ENCODE assay signal across 9 mouse cellular contexts in genomic region chr2:131820088-131820675, GRCm38 (mm10). TPM values are rescaled to one million over a fixed set of nuclear protein-coding genes. Genes with fewer than 3 reads are reported as not detected.
DNase-seq lines count a peak whose midpoint lies in the region; ATAC-seq and TF ChIP-seq lines count a peak whose summit lies in the region.
"Had no signal": no experiment of that assay in that cellular context is flagged by ENCODE, and none has a peak within 500 bp of the region (broad histone marks: within the 10 kb centered on the region; RNA-seq: fewer than 3 reads in every experiment).

No protein-coding gene starts in this region.

- H3K36me3 ChIP-seq in embryonic facial prominence, embryonic 12.5 days = no peaks in the 10 kb centered on the region
- H3K36me3 ChIP-seq in limb, embryonic 14.5 days (ENCODE audit: control insufficient read depth, insufficient read depth, low read length) = no peaks in the 10 kb centered on the region
- H3K36me3 ChIP-seq in midbrain, postnatal 0 days (ENCODE audit: insufficient read depth, low read length) = no peaks in the 10 kb centered on the region

- no peak for ATAC-seq in embryonic facial prominence, embryonic 12.5 days (ENCODE audit: insufficient number of reproducible peaks, insufficient read depth, low FRiP score, low TSS enrichment)
- peak; percentile 67; the same call in 1 of the 2 replicates for ATAC-seq in limb, embryonic 14.5 days (ENCODE audit: low FRiP score, low read depth)
- ATAC-seq in midbrain, postnatal 0 days (ENCODE audit: low FRiP score) = peak; percentile 50; the same call in 1 of the 2 replicates

- no peak overlapping the region for H3K27ac ChIP-seq in embryonic facial prominence, embryonic 12.5 days
- no peak overlapping the region for H3K27ac ChIP-seq in limb, embryonic 14.5 days (replicated peaks; ENCODE audit: low read depth, low read length)
- no peak overlapping the region for H3K27ac ChIP-seq in midbrain, postnatal 0 days (ENCODE audit: low read depth, low read length)

- no peak overlapping the region for H3K4me3 ChIP-seq in embryonic facial prominence, embryonic 12.5 days
- H3K4me3 ChIP-seq in limb, embryonic 14.5 days (replicated peaks; ENCODE audit: low read length) = peak overlapping the region; percentile 13; the same call in 1 of the 2 replicates
- no peak overlapping the region for H3K4me3 ChIP-seq in midbrain, postnatal 0 days (ENCODE audit: low read depth, low read length)

- no peak for TF ChIP-seq POLR2A in limb, embryonic 14.5 days (IDR thresholded peaks at IDR 0.05; ENCODE audit: borderline replicate concordance, extremely low read depth, insufficient read depth, insufficient read length)

- H3K27me3 ChIP-seq in embryonic facial prominence, embryonic 12.5 days = no peaks in the 10 kb centered on the region
- H3K27me3 ChIP-seq in limb, embryonic 14.5 days (ENCODE audit: control insufficient read depth, insufficient read depth, low read length) = no peaks in the 10 kb centered on the region
- no peaks in the 10 kb centered on the region for H3K27me3 ChIP-seq in midbrain, postnatal 0 days (ENCODE audit: insufficient read depth, low read length)

- peak; percentile 85 for DNase-seq in gastrocnemius, adult 18-20 months (ENCODE audit: low spot score)
- DNase-seq in gastrocnemius, postnatal 25 days = no peak
- DNase-seq in heart, adult 9 months (ENCODE audit: low spot score in 2 of 2) = peak; percentile 30 to 78
- DNase-seq in kidney, adult 9 months = peak; percentile 86
- DNase-seq in limb, embryonic 14.5 days (ENCODE audit: low spot score) = peak; percentile 83
- peak; percentile 81 for DNase-seq in midbrain, postnatal 0 days (ENCODE audit: low spot score)
- peak; percentile 74 to 85 for DNase-seq in spleen, postnatal 14 days (ENCODE audit: low spot score in 2 of 2)

- peak; percentile 98 for TF ChIP-seq CTCF in midbrain, postnatal 0 days (IDR thresholded peaks at IDR 0.05)

- H3K4me1 ChIP-seq in embryonic facial prominence, embryonic 12.5 days = no peaks in the 10 kb centered on the region
- no peaks in the 10 kb centered on the region for H3K4me1 ChIP-seq in limb, embryonic 14.5 days (ENCODE audit: control insufficient read depth, insufficient read depth, low read length)
- H3K4me1 ChIP-seq in midbrain, postnatal 0 days (ENCODE audit: insufficient read depth, low read length) = no peaks in the 10 kb centered on the region; the same call in 1 of the 2 replicates

- H3K9me3 ChIP-seq in embryonic facial prominence, embryonic 12.5 days = no peaks in the 10 kb centered on the region
- H3K9me3 ChIP-seq in limb, embryonic 14.5 days (ENCODE audit: control insufficient read depth, low read length) = no peaks in the 10 kb centered on the region
- H3K9me3 ChIP-seq in midbrain, postnatal 0 days (ENCODE audit: low read length) = no peaks in the 10 kb centered on the region

- 24% methylated on average over 14 of the region's 14 CpGs for WGBS in embryonic facial prominence, embryonic 12.5 days
- 21% methylated on average over 14 of the region's 14 CpGs for WGBS in limb, embryonic 14.5 days
- WGBS in midbrain, postnatal 0 days = 22% methylated on average over 14 of the region's 14 CpGs

- H3K4me2 ChIP-seq in embryonic facial prominence, embryonic 12.5 days (replicated peaks) = peak overlapping the region; percentile 34
- H3K4me2 ChIP-seq in limb, embryonic 14.5 days (replicated peaks; ENCODE audit: low read depth, low read length, severe bottlenecking) = peak overlapping the region; percentile 43
- peak overlapping the region; percentile 41 for H3K4me2 ChIP-seq in midbrain, postnatal 0 days (ENCODE audit: low read depth, low read length, poor library complexity, severe bottlenecking)

- no peak overlapping the region for H3K9ac ChIP-seq in embryonic facial prominence, embryonic 12.5 days
- H3K9ac ChIP-seq in limb, embryonic 14.5 days (ENCODE audit: low read depth, low read length, severe bottlenecking) = no peak overlapping the region
- H3K9ac ChIP-seq in midbrain, postnatal 0 days (replicated peaks; ENCODE audit: low read length, poor library complexity, severe bottlenecking) = no peak overlapping the region

RNA-seq across cellular contexts. Expression of gene Erv3, which starts 39.4 kb away (rescaled TPM):
- total RNA-seq in gastrocnemius, adult 18-20 months (2021) = not detected
- total RNA-seq in gastrocnemius, postnatal 25 days (2021) = not detected
- not detected in 2 replicates for polyA plus RNA-seq in embryonic facial prominence, embryonic 12.5 days (2016; fragmentation: Nextera tagmentation; extraction: Ambion mirVana)
- 0.04 and 0.25 TPM in 2 replicates for polyA plus RNA-seq in limb, embryonic 14.5 days (2012; rRNA removed)
- polyA plus RNA-seq in limb, embryonic 14.5 days (2014; fragmentation: Nextera tagmentation; extraction: Ambion mirVana) = not detected in 2 replicates
- total RNA-seq in midbrain, postnatal 0 days (2014; rRNA removed) = not detected in 2 replicates
- polyA plus RNA-seq in midbrain, postnatal 0 days (2015; fragmentation: Nextera tagmentation; extraction: Ambion mirVana) = not detected in 2 replicates
- polyA plus RNA-seq: C2C12 had no signal
